Mouse (Mus musculus) kidney, embryonic 14.5 days (tissue): ENCODE results near the gene Tssk1. TPM values are rescaled to one million over a fixed set of nuclear protein-coding genes. Genes with fewer than 3 reads are reported as not detected.

Source experiments
- ATAC-seq: fragments of 200-750 bp; cut with Nextera tagmentation; 2 replicates; pipeline ENCODE4 v1.8.0; 2017; ENCODE audit warnings: moderate number of reproducible peaks, mild to moderate bottlenecking, moderate TSS enrichment, moderate library complexity; ENCODE audit not compliant: low FRiP score, low TSS enrichment
- H3K27ac ChIP-seq: fragments of 300-500 bp; sonication (generic); 2 replicates; pipeline ENCODE4 v1.5.1; 2014; ENCODE audit warnings: low read depth, mild to moderate bottlenecking, low read length, moderate library complexity, mixed read lengths
- H3K27me3 ChIP-seq: fragments of 300-500 bp; sonication (generic); 2 replicates; pipeline ENCODE4 v1.6.1; 2014; ENCODE audit warnings: mild to moderate bottlenecking, low read length; ENCODE audit not compliant: control insufficient read depth, insufficient read depth
- H3K36me3 ChIP-seq: fragments of 300-500 bp; sonication (generic); 2 replicates; pipeline ENCODE4 v1.6.1; 2014; ENCODE audit warnings: low read length, mixed read lengths; ENCODE audit not compliant: control insufficient read depth, insufficient read depth
- H3K4me1 ChIP-seq: fragments of 300-500 bp; sonication (generic); 2 replicates; pipeline ENCODE4 v1.6.1; 2014; ENCODE audit warnings: low read length, mixed read lengths; ENCODE audit not compliant: control insufficient read depth, insufficient read depth
- H3K4me2 ChIP-seq: fragments of 300-500 bp; sonication (generic); replicated peaks from 2 replicates; pipeline ENCODE4 v1.6.1; 2014; ENCODE audit warnings: low read depth, mild to moderate bottlenecking, low read length
- H3K4me3 ChIP-seq: fragments of 300-500 bp; sonication (generic); 2 replicates; pipeline ENCODE4 v1.5.1; 2014; ENCODE audit warnings: mild to moderate bottlenecking, low read length
- H3K9ac ChIP-seq: fragments of 300-500 bp; sonication (generic); 2 replicates; pipeline ENCODE4 v1.6.1; 2014; ENCODE audit warnings: low read depth, mild to moderate bottlenecking, low read length, moderate library complexity
- H3K9me3 ChIP-seq: fragments of 300-500 bp; sonication (generic); 2 replicates; pipeline ENCODE4 v1.6.1; 2016; ENCODE audit warnings: low read length; ENCODE audit not compliant: control insufficient read depth
- WGBS: fragments of 180-500 bp; shearing (Covaris S2); extraction: QIAGEN DNeasy Blood & Tissue Kit; methylation state at CpG from one replicate; pipeline ENCODE4 v1.1.7; 2014; 5-methylcytosine and 5-hydroxymethylcytosine counted together
- polyA plus RNA-seq: library from polyadenylated mRNA; unstranded; fragments of >200 nt; fragmentation: Nextera tagmentation; extraction: Ambion mirVana; gene quantifications from 2 replicates; pipeline ENCODE4 v1.2.1, GENCODE M21; 2014

Tssk1 gene
- polyA plus RNA-seq, 1 experiment from 2014 or later, result not detected

- no peak overlapping the region for H3K9ac ChIP-seq
- H3K36me3 ChIP-seq, result no peaks in the 10 kb centered on the region
- no peak overlapping the region for H3K27ac ChIP-seq
- no peaks in the 10 kb centered on the region for H3K9me3 ChIP-seq
- 66% methylated on average over 8 of the region's 8 CpGs for WGBS
- no peak for ATAC-seq
- no peaks in the 10 kb centered on the region for H3K27me3 ChIP-seq
- no peak overlapping the region for H3K4me3 ChIP-seq
- H3K4me1 ChIP-seq, result 0 out of 2 replicates have a peak, but pooled peaks cover 4% of the 10 kb centered on the region
- H3K4me2 ChIP-seq, result no peak overlapping the region
Observed at GRCm38 (mm10) chr16:17943466-17943865, 49.4 kb downstream of the Tssk1 start.

GRCm38 (mm10) chr16:17945081-17945831 lies 51.2 kb downstream of the Tssk1 start:
- H3K27me3 ChIP-seq, result no peaks in the 10 kb centered on the region
- no peak overlapping the region for H3K4me2 ChIP-seq
- no peaks in the 10 kb centered on the region for H3K9me3 ChIP-seq
- H3K9ac ChIP-seq, result no peak overlapping the region
- H3K36me3 ChIP-seq, result no peaks in the 10 kb centered on the region
- 46% methylated on average over 7 of the region's 7 CpGs for WGBS
- no peak overlapping the region for H3K4me3 ChIP-seq
- H3K27ac ChIP-seq, result no peak overlapping the region
- peak; percentile 73; the same call in 1 of the 2 replicates for ATAC-seq
- 0 out of 2 replicates have a peak, but pooled peaks cover 4% of the 10 kb centered on the region for H3K4me1 ChIP-seq

Other genes with a start within 250 kb of the Tssk1 start
- 7.0 and 8.6 TPM in 2 replicates for gene Ccdc74a, start 247.8 kb upstream of the Tssk1 start, polyA plus RNA-seq
- gene Med15, start 161.3 kb upstream of the Tssk1 start, polyA plus RNA-seq, result 32.4 and 39.7 TPM in 2 replicates
- 42.6 and 70.3 TPM in 2 replicates for gene Klhl22, start 134.6 kb upstream of the Tssk1 start, polyA plus RNA-seq
- gene Scarf2, start 96.9 kb upstream of the Tssk1 start, polyA plus RNA-seq, result 17.2 and 19.6 TPM in 2 replicates
- gene B830017H08Rik, start 61.1 kb upstream of the Tssk1 start, polyA plus RNA-seq, result not detected in 2 replicates
- 2.7 and 2.9 TPM in 2 replicates for gene Car15, start 55.9 kb upstream of the Tssk1 start, polyA plus RNA-seq
- 0.23 and 0.31 TPM in 2 replicates for gene Gm20518, start 2.6 kb upstream of the Tssk1 start, polyA plus RNA-seq
- 73.0 and 91.7 TPM in 2 replicates for gene Dgcr2, start 4.3 kb downstream of the Tssk1 start, polyA plus RNA-seq
- gene Tssk2, start 4.4 kb downstream of the Tssk1 start, polyA plus RNA-seq, result not detected in 2 replicates
- 28.5 and 38.5 TPM in 2 replicates for gene Ess2, start 17.1 kb downstream of the Tssk1 start, polyA plus RNA-seq
- not detected in 2 replicates for gene Gsc2, start 20.8 kb downstream of the Tssk1 start, polyA plus RNA-seq
- gene Slc25a1, start 34.0 kb downstream of the Tssk1 start, polyA plus RNA-seq, result 62.6 and 78.3 TPM in 2 replicates
- not detected in 2 replicates for gene Vpreb2, start 86.2 kb downstream of the Tssk1 start, polyA plus RNA-seq
- 99.0 and 101 TPM in 2 replicates for gene Dgcr6, start 158.6 kb downstream of the Tssk1 start, polyA plus RNA-seq
- gene Prodh, start 196.0 kb downstream of the Tssk1 start, polyA plus RNA-seq, result 21.5 and 21.6 TPM in 2 replicates
- 3.6 and 4.7 TPM in 2 replicates for gene Rtn4r, start 233.4 kb downstream of the Tssk1 start, polyA plus RNA-seq